Mouse (Mus musculus): ENCODE results near the gene Abhd14a.

Abhd14a gene

GRCm38 (mm10) chr9:106409096-106409495 is 38.4 kb downstream of the Abhd14a start:
- no peak overlapping the region for H3K4me3 ChIP-seq (replicated peaks; ENCODE audit: low read length)
- H3K36me3 ChIP-seq (ENCODE audit: insufficient read depth, low read length) = no peaks in the 10 kb centered on the region
- TF ChIP-seq CTCF (conservative IDR thresholded peaks at IDR 0.05; ENCODE audit: low read length) = peak; percentile 38; the same call in 1 of the 2 replicates
- no peak for TF ChIP-seq POU5F1 (IDR thresholded peaks at IDR 0.05; ENCODE audit: borderline replicate concordance, low read length)
- no peak for TF ChIP-seq NANOG (IDR thresholded peaks at IDR 0.05; ENCODE audit: borderline replicate concordance, low read length)
- no peaks in the 10 kb centered on the region for H3K9me3 ChIP-seq (ENCODE audit: low read length)
- H3K27me3 ChIP-seq (ENCODE audit: insufficient read depth, low read length) = peaks cover 18% of the 10 kb centered on the region
- H3K4me1 ChIP-seq (replicated peaks; ENCODE audit: low read depth, low read length) = peaks cover 4% of the 10 kb centered on the region; the same call in 1 of the 2 replicates

- H3K36me3 ChIP-seq (ENCODE audit: insufficient read depth, low read length) = no peaks in the 10 kb centered on the region
- H3K9me3 ChIP-seq (ENCODE audit: low read length) = no peaks in the 10 kb centered on the region
- peaks cover 4% of the 10 kb centered on the region; the same call in 1 of the 2 replicates for H3K4me1 ChIP-seq (replicated peaks; ENCODE audit: low read depth, low read length)
- H3K27me3 ChIP-seq (ENCODE audit: insufficient read depth, low read length) = peaks cover 23% of the 10 kb centered on the region
- no peak for TF ChIP-seq NANOG (IDR thresholded peaks at IDR 0.05; ENCODE audit: borderline replicate concordance, low read length)
- no peak for TF ChIP-seq POU5F1 (IDR thresholded peaks at IDR 0.05; ENCODE audit: borderline replicate concordance, low read length)
- no peak for TF ChIP-seq CTCF (conservative IDR thresholded peaks at IDR 0.05; ENCODE audit: low read length)
- no peak overlapping the region for H3K4me3 ChIP-seq (replicated peaks; ENCODE audit: low read length)
These were observed 40.9 kb downstream of the Abhd14a start for GRCm38 (mm10) chr9:106406443-106407078.

GRCm38 (mm10) chr9:106405275-106405674 is 42.2 kb downstream of the Abhd14a start:
- H3K36me3 ChIP-seq (ENCODE audit: insufficient read depth, low read length) = no peaks in the 10 kb centered on the region
- H3K9me3 ChIP-seq (ENCODE audit: low read length) = no peaks in the 10 kb centered on the region
- H3K4me1 ChIP-seq (replicated peaks; ENCODE audit: low read depth, low read length) = peaks cover 4% of the 10 kb centered on the region; the same call in 1 of the 2 replicates
- peaks cover 22% of the 10 kb centered on the region for H3K27me3 ChIP-seq (ENCODE audit: insufficient read depth, low read length)
- TF ChIP-seq NANOG (IDR thresholded peaks at IDR 0.05; ENCODE audit: borderline replicate concordance, low read length) (no peak), POU5F1 (IDR thresholded peaks at IDR 0.05; ENCODE audit: borderline replicate concordance, low read length) (no peak)
- H3K4me3 ChIP-seq (replicated peaks; ENCODE audit: low read length) = no peak overlapping the region

DNA sequence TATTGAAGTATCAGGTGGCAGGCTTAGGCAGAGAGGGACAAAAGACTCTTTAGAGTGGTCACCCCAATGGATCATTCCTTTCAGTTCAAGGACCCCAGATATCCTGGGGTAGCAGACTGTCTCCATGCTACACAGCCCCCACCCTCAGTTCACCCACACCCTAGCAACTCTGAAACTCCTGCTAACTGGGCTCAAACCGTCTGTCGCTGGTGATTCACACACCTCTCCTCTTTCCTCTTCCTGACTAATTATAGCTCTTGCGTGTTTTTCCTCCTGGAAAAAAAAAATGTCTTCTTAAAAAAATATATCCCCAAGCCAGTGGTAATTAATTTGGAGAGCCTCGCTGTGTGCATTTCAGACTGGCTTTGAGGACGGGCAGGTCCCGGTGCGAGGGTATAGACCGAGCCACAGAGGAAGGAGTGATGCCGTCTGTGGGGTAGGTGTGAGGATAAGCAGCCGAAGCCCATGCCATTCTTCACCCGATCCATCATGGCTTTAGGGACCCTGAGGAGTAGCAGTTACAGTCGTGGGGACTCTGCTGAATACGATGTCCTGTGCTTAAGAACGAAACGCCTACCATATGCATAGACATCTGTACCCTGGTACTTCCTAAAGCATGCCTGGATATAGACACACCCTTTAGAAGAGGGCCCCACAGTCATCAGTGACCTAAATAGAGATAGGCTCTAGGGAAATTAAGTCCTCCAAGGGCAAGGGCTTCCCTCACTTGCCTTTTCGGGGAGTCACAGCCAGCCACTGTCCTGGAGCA is 44.7 kb downstream of the Abhd14a start:
- Histone ChIP-seq H3K4me3 (replicated peaks; ENCODE audit: low read length) (no peak overlapping the region), H3K36me3 (ENCODE audit: insufficient read depth, low read length) (no peaks in the 10 kb centered on the region), H3K9me3 (ENCODE audit: low read length) (no peaks in the 10 kb centered on the region), H3K27me3 (ENCODE audit: insufficient read depth, low read length) (peaks cover 18% of the 10 kb centered on the region), H3K4me1 (replicated peaks; ENCODE audit: low read depth, low read length) (peaks cover 4% of the 10 kb centered on the region; the same call in 1 of the 2 replicates)
- TF ChIP-seq NANOG (IDR thresholded peaks at IDR 0.05; ENCODE audit: borderline replicate concordance, low read length) (no peak), CTCF (conservative IDR thresholded peaks at IDR 0.05; ENCODE audit: low read length) (no peak), POU5F1 (IDR thresholded peaks at IDR 0.05; ENCODE audit: borderline replicate concordance, low read length) (no peak)

GRCm38 (mm10) chr9:106402149-106402548 is 45.3 kb downstream of the Abhd14a start:
- TF ChIP-seq CTCF (conservative IDR thresholded peaks at IDR 0.05; ENCODE audit: low read length) = no peak
- no peak for TF ChIP-seq POU5F1 (IDR thresholded peaks at IDR 0.05; ENCODE audit: borderline replicate concordance, low read length)
- no peak for TF ChIP-seq NANOG (IDR thresholded peaks at IDR 0.05; ENCODE audit: borderline replicate concordance, low read length)
- Histone ChIP-seq H3K9me3 (ENCODE audit: low read length) (no peaks in the 10 kb centered on the region), H3K27me3 (ENCODE audit: insufficient read depth, low read length) (peaks cover 18% of the 10 kb centered on the region), H3K4me1 (replicated peaks; ENCODE audit: low read depth, low read length) (peaks cover 4% of the 10 kb centered on the region; the same call in 1 of the 2 replicates), H3K36me3 (ENCODE audit: insufficient read depth, low read length) (no peaks in the 10 kb centered on the region), H3K4me3 (replicated peaks; ENCODE audit: low read length) (no peak overlapping the region)

GRCm38 (mm10) chr9:106399808-106400207 is 47.7 kb downstream of the Abhd14a start:
- no peak overlapping the region for H3K4me3 ChIP-seq (replicated peaks; ENCODE audit: low read length)
- TF ChIP-seq NANOG (IDR thresholded peaks at IDR 0.05; ENCODE audit: borderline replicate concordance, low read length) (no peak), POU5F1 (IDR thresholded peaks at IDR 0.05; ENCODE audit: borderline replicate concordance, low read length) (no peak), CTCF (conservative IDR thresholded peaks at IDR 0.05; ENCODE audit: low read length) (no peak)
- H3K4me1 ChIP-seq (replicated peaks; ENCODE audit: low read depth, low read length) = no peaks in the 10 kb centered on the region
- H3K36me3 ChIP-seq (ENCODE audit: insufficient read depth, low read length) = no peaks in the 10 kb centered on the region
- peaks cover 10% of the 10 kb centered on the region; the same call in 1 of the 2 replicates for H3K27me3 ChIP-seq (ENCODE audit: insufficient read depth, low read length)
- H3K9me3 ChIP-seq (ENCODE audit: low read length) = no peaks in the 10 kb centered on the region

DNA sequence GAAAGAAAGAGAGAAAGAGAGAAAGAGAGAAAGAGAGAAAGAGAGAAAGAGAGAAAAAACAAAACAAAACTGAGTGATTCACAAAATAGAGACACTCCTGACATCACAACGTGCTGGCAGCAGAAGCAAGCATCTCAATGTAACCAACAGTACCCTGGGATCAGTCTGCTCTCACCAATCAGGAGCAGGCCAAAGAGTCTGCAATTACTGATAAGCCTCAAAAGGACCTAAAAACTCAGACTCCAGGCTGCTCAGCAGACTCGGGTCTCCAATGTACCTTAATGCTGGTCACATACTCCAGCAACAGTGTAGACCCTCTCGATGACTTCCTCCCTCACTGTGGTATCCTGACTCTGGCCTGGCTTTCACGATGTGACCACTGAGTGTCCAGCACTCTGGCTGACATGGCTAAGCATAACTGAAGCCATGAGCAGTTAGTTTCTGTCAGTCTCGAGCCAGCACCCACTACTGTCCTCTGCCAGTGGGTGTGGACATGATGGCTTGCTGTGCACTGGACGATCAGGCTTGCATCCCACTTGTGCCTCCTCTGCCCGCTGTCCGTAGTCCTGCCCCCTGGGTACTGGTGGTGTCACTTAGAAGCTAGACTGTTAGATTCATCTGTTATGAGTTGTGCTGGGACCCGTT is 48.7 kb downstream of the Abhd14a start:
- Histone ChIP-seq H3K36me3 (ENCODE audit: insufficient read depth, low read length) (no peaks in the 10 kb centered on the region), H3K9me3 (ENCODE audit: low read length) (no peaks in the 10 kb centered on the region), H3K4me3 (replicated peaks; ENCODE audit: low read length) (no peak overlapping the region), H3K27me3 (ENCODE audit: insufficient read depth, low read length) (peaks cover 10% of the 10 kb centered on the region; the same call in 1 of the 2 replicates), H3K4me1 (replicated peaks; ENCODE audit: low read depth, low read length) (no peaks in the 10 kb centered on the region; the same call in 1 of the 2 replicates)
- TF ChIP-seq CTCF (conservative IDR thresholded peaks at IDR 0.05; ENCODE audit: low read length) (no peak), POU5F1 (IDR thresholded peaks at IDR 0.05; ENCODE audit: borderline replicate concordance, low read length) (no peak), NANOG (IDR thresholded peaks at IDR 0.05; ENCODE audit: borderline replicate concordance, low read length) (no peak)

- 0 out of 2 replicates have a peak, but pooled peaks cover 7% of the 10 kb centered on the region for H3K27me3 ChIP-seq (ENCODE audit: insufficient read depth, low read length)
- peaks cover 9% of the 10 kb centered on the region for H3K4me1 ChIP-seq (replicated peaks; ENCODE audit: low read depth, low read length)
- no peaks in the 10 kb centered on the region for H3K36me3 ChIP-seq (ENCODE audit: insufficient read depth, low read length)
- H3K4me3 ChIP-seq (replicated peaks; ENCODE audit: low read length) = no peak overlapping the region
- no peaks in the 10 kb centered on the region for H3K9me3 ChIP-seq (ENCODE audit: low read length)
- TF ChIP-seq NANOG (IDR thresholded peaks at IDR 0.05; ENCODE audit: borderline replicate concordance, low read length) (no peak), POU5F1 (IDR thresholded peaks at IDR 0.05; ENCODE audit: borderline replicate concordance, low read length) (no peak), CTCF (conservative IDR thresholded peaks at IDR 0.05; ENCODE audit: low read length) (no peak)
These were observed 49.7 kb downstream of the Abhd14a start for GRCm38 (mm10) chr9:106397733-106398132.
